Mouse (Mus musculus): ENCODE results near the gene Kif2c. TPM values are rescaled to one million over a fixed set of nuclear protein-coding genes. Genes with fewer than 3 reads are reported as not detected.
A peak's percentile ranks its signal among the peaks of the same experiment; 100 is the strongest.
"Not testable (repeated sequence)": the region's sequence is repeated elsewhere in the genome, so short reads cannot be mapped to it uniquely, and the experiment has no call there.

Kif2c gene
- total RNA-seq, 2 experiments from 2014 or later, result 29.6 to 34.2 TPM

GRCm38 (mm10) chr4:117189856-117190543 is 7.6 kb upstream of the Kif2c start:
- ATAC-seq (replicated peaks; ENCODE audit: low FRiP score, low TSS enrichment, poor library complexity, severe bottlenecking), result peak; percentile 93

- ATAC-seq (replicated peaks; ENCODE audit: low FRiP score, low TSS enrichment, poor library complexity, severe bottlenecking), result peak; percentile 46; the same call in 1 of the 2 replicates
Measured at GRCm38 (mm10) chr4:117189382-117189855, 7.0 kb upstream of the Kif2c start.

- ATAC-seq (replicated peaks; ENCODE audit: low FRiP score, low TSS enrichment, poor library complexity, severe bottlenecking), result no peak
Measured at GRCm38 (mm10) chr4:117188969-117189368, 6.5 kb upstream of the Kif2c start.

GRCm38 (mm10) chr4:117182759-117183096 is 289 bp upstream of the Kif2c start:
- not testable (repeated sequence) for ATAC-seq (replicated peaks; ENCODE audit: low FRiP score, low TSS enrichment, poor library complexity, severe bottlenecking)

- no peak for ATAC-seq (replicated peaks; ENCODE audit: low FRiP score, low TSS enrichment, poor library complexity, severe bottlenecking)
Measured at GRCm38 (mm10) chr4:117169936-117170335, 12.5 kb downstream of the Kif2c start.

GRCm38 (mm10) chr4:117161183-117161582 is 21.3 kb downstream of the Kif2c start:
- no peak for ATAC-seq (replicated peaks; ENCODE audit: low FRiP score, low TSS enrichment, poor library complexity, severe bottlenecking)

- ATAC-seq (replicated peaks; ENCODE audit: low FRiP score, low TSS enrichment, poor library complexity, severe bottlenecking), result no peak
Measured at GRCm38 (mm10) chr4:117159666-117160065, 22.8 kb downstream of the Kif2c start.

- no peak for ATAC-seq (replicated peaks; ENCODE audit: low FRiP score, low TSS enrichment, poor library complexity, severe bottlenecking)
Measured at GRCm38 (mm10) chr4:117156372-117156771, 26.1 kb downstream of the Kif2c start.

- ATAC-seq (replicated peaks; ENCODE audit: low FRiP score, low TSS enrichment, poor library complexity, severe bottlenecking), result peak; percentile 85
Measured at GRCm38 (mm10) chr4:117155792-117156355, 26.6 kb downstream of the Kif2c start, which contains the start of gene Rps8. Rps8 (minus strand) TSS chr4:117156243.

GRCm38 (mm10) chr4:117155020-117155791 is 27.2 kb downstream of the Kif2c start:
- ATAC-seq (replicated peaks; ENCODE audit: low FRiP score, low TSS enrichment, poor library complexity, severe bottlenecking), result peak; percentile 18

- no peak for ATAC-seq (replicated peaks; ENCODE audit: low FRiP score, low TSS enrichment, poor library complexity, severe bottlenecking)
Measured at GRCm38 (mm10) chr4:117152714-117153113, 29.7 kb downstream of the Kif2c start.

GRCm38 (mm10) chr4:117151416-117151815 is 31.0 kb downstream of the Kif2c start:
- no peak for ATAC-seq (replicated peaks; ENCODE audit: low FRiP score, low TSS enrichment, poor library complexity, severe bottlenecking)

GRCm38 (mm10) chr4:117150212-117150733 is 32.2 kb downstream of the Kif2c start:
- no peak for ATAC-seq (replicated peaks; ENCODE audit: low FRiP score, low TSS enrichment, poor library complexity, severe bottlenecking)

GRCm38 (mm10) chr4:117149291-117150211 is 32.9 kb downstream of the Kif2c start:
- no peak for ATAC-seq (replicated peaks; ENCODE audit: low FRiP score, low TSS enrichment, poor library complexity, severe bottlenecking)

GRCm38 (mm10) chr4:117148815-117149214 is 33.6 kb downstream of the Kif2c start:
- no peak for ATAC-seq (replicated peaks; ENCODE audit: low FRiP score, low TSS enrichment, poor library complexity, severe bottlenecking)

- no peak for ATAC-seq (replicated peaks; ENCODE audit: low FRiP score, low TSS enrichment, poor library complexity, severe bottlenecking)
Measured at GRCm38 (mm10) chr4:117148047-117148713, 34.3 kb downstream of the Kif2c start.

- peak; percentile 58 for ATAC-seq (replicated peaks; ENCODE audit: low FRiP score, low TSS enrichment, poor library complexity, severe bottlenecking)
Measured at GRCm38 (mm10) chr4:117146176-117146575, 36.3 kb downstream of the Kif2c start.

- ATAC-seq (replicated peaks; ENCODE audit: low FRiP score, low TSS enrichment, poor library complexity, severe bottlenecking), result no peak
Measured at GRCm38 (mm10) chr4:117145248-117145647, 37.2 kb downstream of the Kif2c start.

GRCm38 (mm10) chr4:117143023-117143422 is 39.4 kb downstream of the Kif2c start:
- no peak for ATAC-seq (replicated peaks; ENCODE audit: low FRiP score, low TSS enrichment, poor library complexity, severe bottlenecking)
